Mouse (Mus musculus) lung, adult 2 months (tissue): Measurements from ENCODE around the gene Col4a3bp.

ENCODE experiments used
- CTCF ChIP-seq: fragments of 200-500 bp; IDR thresholded peaks from 2 replicates; pipeline ENCODE4 v1.5.1; 2011; ENCODE audit warnings: mild to moderate bottlenecking, low read length, control low read depth; ENCODE audit not compliant: insufficient read depth
- POLR2A ChIP-seq: fragments of 200-500 bp; IDR thresholded peaks from 2 replicates; pipeline ENCODE4 v1.6.1; 2011; ENCODE audit warnings: low read depth, mild to moderate bottlenecking, control low read depth, low read length, borderline replicate concordance; ENCODE audit errors: extremely low read depth

GRCm38 (mm10) chr13:96670019-96670405 lies 127.6 kb downstream of the Col4a3bp start:
- no peak for TF ChIP-seq POLR2A
- TF ChIP-seq CTCF = no peak
